Mouse (Mus musculus) natural killer cell, adult 2 months (primary cell): ENCODE data around the gene Kif6.

Experiments used
- DNase-seq, 2 experiments: peaks; one replicate each; pipeline ENCODE4 v3.0.0; 2022; ENCODE audit warnings: low spot score in 2 of 2

Gene Kif6

GRCm38 (mm10) chr17:49894471-49894870 is 279.5 kb downstream of the Kif6 start:
- DNase-seq = no peak

GRCm38 (mm10) chr17:49898849-49899331 is 284.0 kb downstream of the Kif6 start:
- DNase-seq = peak; percentile 2 to 27

- DNase-seq = no peak
Measured at GRCm38 (mm10) chr17:49902613-49903012, 287.7 kb downstream of the Kif6 start.

- no peak for DNase-seq
Measured at GRCm38 (mm10) chr17:49923429-49923828, 308.5 kb downstream of the Kif6 start.

GRCm38 (mm10) chr17:49927611-49928010 is 312.7 kb downstream of the Kif6 start:
- no peak for DNase-seq

GRCm38 (mm10) chr17:49933806-49934205 is 318.9 kb downstream of the Kif6 start:
- no peak for DNase-seq

- DNase-seq = no peak
Measured at GRCm38 (mm10) chr17:49934586-49934985, 319.6 kb downstream of the Kif6 start.

GRCm38 (mm10) chr17:49935602-49936205 is 320.8 kb downstream of the Kif6 start:
- DNase-seq = peak; percentile 25 to 62

- DNase-seq = no peak
Measured at GRCm38 (mm10) chr17:49936214-49936613, 321.3 kb downstream of the Kif6 start.

GRCm38 (mm10) chr17:49939146-49939545 is 324.2 kb downstream of the Kif6 start:
- no peak for DNase-seq

- no peak for DNase-seq
Measured at GRCm38 (mm10) chr17:49942674-49943073, 327.7 kb downstream of the Kif6 start.

- peak; percentile 54 to 73 for DNase-seq
Measured at GRCm38 (mm10) chr17:49951491-49951855, 336.5 kb downstream of the Kif6 start.

GRCm38 (mm10) chr17:49951856-49952607 is 337.1 kb downstream of the Kif6 start:
- no peak for DNase-seq

- no peak for DNase-seq
Measured at GRCm38 (mm10) chr17:49959021-49959420, 344.1 kb downstream of the Kif6 start.
